8 mouse cellular contexts compared by ENCODE assay signal in the genomic region with DNA sequence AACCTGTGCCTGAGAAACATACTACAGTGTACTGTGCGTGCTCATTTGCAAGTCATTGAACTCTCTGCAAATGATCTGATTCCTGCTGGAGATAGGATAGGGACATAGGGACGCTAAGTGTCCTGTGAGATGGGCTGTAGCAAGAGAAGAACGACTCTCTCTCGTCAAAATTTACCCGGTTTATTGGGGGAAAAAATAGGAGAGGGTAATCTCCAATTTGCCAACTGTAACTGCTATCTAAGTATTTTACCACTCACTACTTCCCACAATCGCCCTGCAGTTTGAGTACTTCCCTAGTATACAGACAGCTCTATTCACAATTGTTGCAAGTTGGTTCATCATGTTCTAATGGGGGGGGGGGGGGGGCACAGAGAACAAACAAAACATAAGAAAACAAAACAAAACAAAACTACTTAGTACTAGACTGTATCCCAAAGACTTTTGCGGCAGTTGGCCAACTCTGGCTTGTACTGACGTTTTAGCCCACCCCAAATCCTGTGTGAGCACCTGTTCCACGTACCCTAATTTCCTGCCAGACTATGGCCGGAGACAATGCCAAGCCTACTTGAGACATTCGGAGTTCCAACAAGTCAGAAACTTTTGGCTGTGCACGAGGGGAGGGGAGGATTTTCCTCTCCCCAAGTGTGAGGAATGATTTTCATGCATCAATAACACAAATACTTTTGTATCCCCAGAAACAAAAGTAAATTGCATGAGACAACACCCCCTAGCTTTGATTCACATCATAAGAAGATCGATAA. TPM values are rescaled to one million over a fixed set of nuclear protein-coding genes. Genes with fewer than 3 reads are reported as not detected.
A peak's percentile ranks its signal among the peaks of the same experiment; 100 is the strongest.
DNase-seq lines count a peak whose midpoint lies in the region; ATAC-seq and TF ChIP-seq lines count a peak whose summit lies in the region.

No protein-coding gene starts in this region.

- WGBS in kidney, embryonic 14.5 days: 34% methylated on average over 13 of the region's 13 CpGs
- 26% methylated on average over 13 of the region's 13 CpGs for WGBS in embryonic facial prominence, embryonic 10.5 days
- WGBS in midbrain, postnatal 0 days: 29% methylated on average over 13 of the region's 13 CpGs

- TF ChIP-seq CTCF in midbrain, postnatal 0 days (IDR thresholded peaks at IDR 0.05): no peak

- peak overlapping the region; percentile 74 for H3K4me2 ChIP-seq in kidney, embryonic 14.5 days (replicated peaks; ENCODE audit: low read depth, low read length)
- H3K4me2 ChIP-seq in midbrain, postnatal 0 days (ENCODE audit: low read depth, low read length, poor library complexity, severe bottlenecking): peak overlapping the region; percentile 83

- H3K9ac ChIP-seq in kidney, embryonic 14.5 days (ENCODE audit: low read depth, low read length): no peak overlapping the region
- H3K9ac ChIP-seq in midbrain, postnatal 0 days (replicated peaks; ENCODE audit: low read length, poor library complexity, severe bottlenecking): no peak overlapping the region

- DNase-seq in kidney, adult 9 months: no peak
- DNase-seq in embryonic facial prominence, embryonic 10.5 days (ENCODE audit: low spot score): no peak
- DNase-seq in induced T-regulatory cell, adult 2 months (ENCODE audit: low read depth): peak; percentile 82
- no peak for DNase-seq in midbrain, postnatal 0 days (ENCODE audit: low spot score)
- no peak for DNase-seq in right cerebral cortex, postnatal 25 days
- DNase-seq in cerebellum, adult 9-10 months: no peak
- no peak for DNase-seq in retina, postnatal 1 day

- ATAC-seq in kidney, embryonic 14.5 days (ENCODE audit: low FRiP score, low TSS enrichment): no peak
- ATAC-seq in midbrain, postnatal 0 days (ENCODE audit: low FRiP score): no peak

- no peaks in the 10 kb centered on the region for H3K36me3 ChIP-seq in kidney, embryonic 14.5 days (ENCODE audit: control insufficient read depth, insufficient read depth, low read length)
- H3K36me3 ChIP-seq in embryonic facial prominence, embryonic 10.5 days (replicated peaks): no peaks in the 10 kb centered on the region
- no peaks in the 10 kb centered on the region for H3K36me3 ChIP-seq in midbrain, postnatal 0 days (ENCODE audit: insufficient read depth, low read length)

- H3K4me1 ChIP-seq in kidney, embryonic 14.5 days (ENCODE audit: control insufficient read depth, insufficient read depth, low read length): no peaks in the 10 kb centered on the region
- H3K4me1 ChIP-seq in embryonic facial prominence, embryonic 10.5 days: peaks cover 20% of the 10 kb centered on the region
- H3K4me1 ChIP-seq in midbrain, postnatal 0 days (ENCODE audit: insufficient read depth, low read length): no peaks in the 10 kb centered on the region

- peak overlapping the region; percentile 75; the same call in 1 of the 2 replicates for H3K4me3 ChIP-seq in kidney, embryonic 14.5 days (ENCODE audit: low read length)
- H3K4me3 ChIP-seq in embryonic facial prominence, embryonic 10.5 days: peak overlapping the region; percentile 81
- peak overlapping the region; percentile 82; the same call in 1 of the 2 replicates for H3K4me3 ChIP-seq in midbrain, postnatal 0 days (ENCODE audit: low read depth, low read length)

- no peaks in the 10 kb centered on the region for H3K27me3 ChIP-seq in kidney, embryonic 14.5 days (ENCODE audit: control insufficient read depth, insufficient read depth, low read length)
- no peaks in the 10 kb centered on the region for H3K27me3 ChIP-seq in embryonic facial prominence, embryonic 10.5 days (replicated peaks; ENCODE audit: low read depth, poor library complexity, severe bottlenecking)
- H3K27me3 ChIP-seq in midbrain, postnatal 0 days (ENCODE audit: insufficient read depth, low read length): no peaks in the 10 kb centered on the region

- H3K27ac ChIP-seq in kidney, embryonic 14.5 days (ENCODE audit: low read depth, low read length): no peak overlapping the region
- peak overlapping the region; percentile 81; the same call in 1 of the 2 replicates for H3K27ac ChIP-seq in embryonic facial prominence, embryonic 10.5 days (replicated peaks)
- H3K27ac ChIP-seq in midbrain, postnatal 0 days (ENCODE audit: low read depth, low read length): no peak overlapping the region

- no peaks in the 10 kb centered on the region for H3K9me3 ChIP-seq in kidney, embryonic 14.5 days (ENCODE audit: control insufficient read depth, low read length)
- no peaks in the 10 kb centered on the region for H3K9me3 ChIP-seq in embryonic facial prominence, embryonic 10.5 days
- no peaks in the 10 kb centered on the region for H3K9me3 ChIP-seq in midbrain, postnatal 0 days (ENCODE audit: low read length)

RNA-seq across cellular contexts. Expression of a gene that starts 2.6 kb away (rescaled TPM):
- 4.8 and 5.6 TPM in 2 replicates for polyA plus RNA-seq in kidney, embryonic 14.5 days (2014; fragmentation: Nextera tagmentation; extraction: Ambion mirVana)
- polyA plus RNA-seq in embryonic facial prominence, embryonic 10.5 days (2016; fragmentation: Nextera tagmentation; extraction: Ambion mirVana): 7.5 and 9.1 TPM in 2 replicates
- total RNA-seq in midbrain, postnatal 0 days (2014; rRNA removed): 5.0 and 6.0 TPM in 2 replicates
- polyA plus RNA-seq in midbrain, postnatal 0 days (2015; fragmentation: Nextera tagmentation; extraction: Ambion mirVana): 1.2 and 1.3 TPM in 2 replicates
